Mouse (Mus musculus): ENCODE measurements around the gene Npm3.

Gene Npm3

GRCm38 (mm10) chr19:45753551-45753950, 4.2 kb upstream of the Npm3 start:
- ATAC-seq (ENCODE audit: low TSS enrichment), result no peak

- ATAC-seq (ENCODE audit: low TSS enrichment), result no peak
Measured at GRCm38 (mm10) chr19:45751881-45752280, 2.5 kb upstream of the Npm3 start.

GRCm38 (mm10) chr19:45748691-45749242, 624 bp downstream of the Npm3 start:
- ATAC-seq (ENCODE audit: low TSS enrichment), result peak; percentile 31

- no peak for ATAC-seq (ENCODE audit: low TSS enrichment)
Measured at GRCm38 (mm10) chr19:45748206-45748605, 1.2 kb downstream of the Npm3 start.

- ATAC-seq (ENCODE audit: low TSS enrichment), result peak; percentile 39; the same call in 1 of the 2 replicates
Measured at GRCm38 (mm10) chr19:45747028-45747867, 2.1 kb downstream of the Npm3 start.

GRCm38 (mm10) chr19:45746153-45747020, 3.0 kb downstream of the Npm3 start:
- no peak for ATAC-seq (ENCODE audit: low TSS enrichment)

GRCm38 (mm10) chr19:45745344-45746152, 3.8 kb downstream of the Npm3 start:
- no peak for ATAC-seq (ENCODE audit: low TSS enrichment)

- ATAC-seq (ENCODE audit: low TSS enrichment), result no peak
Measured at GRCm38 (mm10) chr19:45743619-45744018, 5.8 kb downstream of the Npm3 start.

GRCm38 (mm10) chr19:45742984-45743575, 6.3 kb downstream of the Npm3 start:
- no peak for ATAC-seq (ENCODE audit: low TSS enrichment)

GRCm38 (mm10) chr19:45742218-45742983, 7.0 kb downstream of the Npm3 start, which contains the start of gene Fgf8:
TSS of gene Fgf8 (minus strand) at chr19:45742915.
- no peak for ATAC-seq (ENCODE audit: low TSS enrichment)

- no peak for ATAC-seq (ENCODE audit: low TSS enrichment)
Measured at GRCm38 (mm10) chr19:45741431-45742217, 7.8 kb downstream of the Npm3 start.

- ATAC-seq (ENCODE audit: low TSS enrichment), result no peak
Measured at GRCm38 (mm10) chr19:45740817-45741216, 8.6 kb downstream of the Npm3 start.

GRCm38 (mm10) chr19:45740233-45740632, 9.2 kb downstream of the Npm3 start:
- no peak for ATAC-seq (ENCODE audit: low TSS enrichment)

- ATAC-seq (ENCODE audit: low TSS enrichment), result no peak
Measured at GRCm38 (mm10) chr19:45738521-45738920, 10.9 kb downstream of the Npm3 start.

GRCm38 (mm10) chr19:45737846-45738484, 11.4 kb downstream of the Npm3 start:
- ATAC-seq (ENCODE audit: low TSS enrichment), result no peak

GRCm38 (mm10) chr19:45737208-45737845, 12.1 kb downstream of the Npm3 start:
- ATAC-seq (ENCODE audit: low TSS enrichment), result no peak

GRCm38 (mm10) chr19:45736855-45737207, 12.6 kb downstream of the Npm3 start:
- peak; percentile 64 for ATAC-seq (ENCODE audit: low TSS enrichment)

- no peak for ATAC-seq (ENCODE audit: low TSS enrichment)
Measured at GRCm38 (mm10) chr19:45736241-45736640, 13.2 kb downstream of the Npm3 start.

GRCm38 (mm10) chr19:45734762-45735161, 14.6 kb downstream of the Npm3 start:
- ATAC-seq (ENCODE audit: low TSS enrichment), result no peak
